Mouse (Mus musculus) forebrain, postnatal 0 days (tissue): Measurements from ENCODE around the gene Nkpd1. TPM values are rescaled to one million over a fixed set of nuclear protein-coding genes. Genes with fewer than 3 reads are reported as not detected.

Experiments
- ATAC-seq: fragments of 200-750 bp; cut with Nextera tagmentation; 2 replicates; pipeline ENCODE4 v1.8.0; 2017; ENCODE audit warnings: mild to moderate bottlenecking, moderate library complexity
- DNase-seq: peaks from one replicate; pipeline ENCODE4 v3.0.0-alpha.2; 2015
- H3K27ac ChIP-seq: fragments of 300-500 bp; sonication (generic); 2 replicates; pipeline ENCODE4 v1.5.1; 2014; ENCODE audit warnings: low read depth, mild to moderate bottlenecking, antibody characterized with exemption, low read length, moderate library complexity, mixed read lengths
- H3K27me3 ChIP-seq: fragments of 300-500 bp; sonication (generic); 2 replicates; pipeline ENCODE4 v1.6.1; 2014; ENCODE audit warnings: mild to moderate bottlenecking, low read length, mixed read lengths; ENCODE audit not compliant: insufficient read depth
- H3K36me3 ChIP-seq: fragments of 300-500 bp; sonication (generic); 2 replicates; pipeline ENCODE4 v1.6.1; 2014; ENCODE audit warnings: mild to moderate bottlenecking, moderate library complexity; ENCODE audit not compliant: insufficient read depth
- H3K4me1 ChIP-seq: fragments of 300-500 bp; sonication (generic); 2 replicates; pipeline ENCODE4 v1.6.1; 2014; ENCODE audit warnings: antibody characterized with exemption; ENCODE audit not compliant: insufficient read depth
- H3K4me2 ChIP-seq: fragments of 300-500 bp; sonication (generic); 2 replicates; pipeline ENCODE4 v1.6.1; 2014; ENCODE audit warnings: low read depth, mild to moderate bottlenecking, moderate library complexity
- H3K4me3 ChIP-seq: fragments of 300-500 bp; sonication (generic); 2 replicates; pipeline ENCODE4 v1.5.1; 2014; ENCODE audit warnings: low read depth, low read length, mixed read lengths
- H3K9ac ChIP-seq: fragments of 300-500 bp; sonication (generic); 2 replicates; pipeline ENCODE4 v1.6.1; 2014; ENCODE audit warnings: mild to moderate bottlenecking
- H3K9me3 ChIP-seq: fragments of 300-500 bp; sonication (generic); 2 replicates; pipeline ENCODE4 v1.6.1; 2016; ENCODE audit warnings: low read length
- CTCF ChIP-seq: sonication (generic); IDR thresholded peaks from 2 replicates; pipeline ENCODE4 v1.5.1; 2016; ENCODE audit warnings: antibody characterized with exemption, control low read depth, low read depth
- WGBS: fragments of 180-500 bp; shearing (Covaris S2); extraction: QIAGEN DNeasy Blood & Tissue Kit; methylation state at CpG from one replicate; pipeline ENCODE4 v1.1.7; 2014; 5-methylcytosine and 5-hydroxymethylcytosine counted together
- polyA plus RNA-seq: library from polyadenylated mRNA; unstranded; fragments of >200 nt; fragmentation: Nextera tagmentation; extraction: Ambion mirVana; gene quantifications from 2 replicates; pipeline ENCODE4 v1.2.1, GENCODE M21; 2015
- total RNA-seq: library from RNA; depleted of rRNA; stranded (reverse); fragments of >200 nt; gene quantifications from 2 replicates; pipeline ENCODE4 v1.2.3, GENCODE M21; 2014

The Nkpd1 gene
- total and polyA plus RNA-seq, 2 experiments from 2014 or later: 2.0 to 2.3 TPM

DNA sequence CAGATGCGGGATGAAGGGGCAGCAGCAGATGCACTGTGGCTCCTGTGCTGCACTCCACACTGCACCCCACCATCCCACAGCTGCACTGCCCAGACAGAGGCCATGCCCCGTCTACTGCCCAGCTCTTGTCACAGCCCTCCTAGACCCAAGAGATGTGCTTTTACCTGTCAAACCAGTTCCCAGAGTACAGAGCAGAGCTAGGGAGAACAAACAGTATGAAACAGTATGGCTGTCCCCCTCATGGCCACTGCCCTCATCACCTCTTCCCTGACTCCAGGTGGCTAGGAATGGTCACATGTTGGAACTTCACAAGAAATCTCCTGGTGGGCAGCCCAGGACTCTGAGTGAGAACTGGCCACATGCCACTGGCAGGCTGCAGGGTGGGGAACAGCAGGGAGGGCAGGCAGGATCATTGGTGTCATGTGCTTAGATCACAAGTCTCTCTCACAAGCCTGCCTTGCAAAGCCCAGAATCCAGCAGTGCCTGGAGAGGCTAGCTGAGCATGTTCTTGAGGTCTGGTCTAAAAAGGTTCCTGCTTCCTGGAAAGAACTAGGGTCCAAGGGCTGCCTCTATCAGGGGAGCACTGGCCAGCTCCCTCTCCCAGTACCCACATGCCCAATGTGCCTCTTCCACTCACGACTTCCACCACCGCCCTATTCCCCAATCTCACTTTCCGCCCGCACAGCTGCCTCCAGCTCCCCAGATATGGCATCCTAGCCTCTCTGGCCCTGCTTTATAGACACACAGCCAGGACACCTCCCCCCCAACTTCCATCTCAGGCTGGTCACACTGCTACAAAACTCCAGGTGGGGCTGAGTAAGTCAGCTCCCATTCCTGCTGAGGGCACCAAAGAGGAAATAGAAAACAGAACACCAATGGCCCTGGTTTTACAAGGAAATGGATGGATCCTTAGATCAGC is 40.6 kb downstream of the Nkpd1 start:
- Histone ChIP-seq H3K27me3 (no peaks in the 10 kb centered on the region), H3K9ac (no peak overlapping the region), H3K4me3 (no peak overlapping the region), H3K27ac (no peak overlapping the region), H3K36me3 (peaks cover 3% of the 10 kb centered on the region; the same call in 1 of the 2 replicates), H3K4me2 (no peak overlapping the region), H3K4me1 (peaks cover 26% of the 10 kb centered on the region; the same call in 1 of the 2 replicates), H3K9me3 (no peaks in the 10 kb centered on the region)
- ATAC-seq (no peak), DNase-seq (no peak)
- WGBS: 95% methylated on average over 6 of the region's 6 CpGs
- no peak for TF ChIP-seq CTCF

DNA sequence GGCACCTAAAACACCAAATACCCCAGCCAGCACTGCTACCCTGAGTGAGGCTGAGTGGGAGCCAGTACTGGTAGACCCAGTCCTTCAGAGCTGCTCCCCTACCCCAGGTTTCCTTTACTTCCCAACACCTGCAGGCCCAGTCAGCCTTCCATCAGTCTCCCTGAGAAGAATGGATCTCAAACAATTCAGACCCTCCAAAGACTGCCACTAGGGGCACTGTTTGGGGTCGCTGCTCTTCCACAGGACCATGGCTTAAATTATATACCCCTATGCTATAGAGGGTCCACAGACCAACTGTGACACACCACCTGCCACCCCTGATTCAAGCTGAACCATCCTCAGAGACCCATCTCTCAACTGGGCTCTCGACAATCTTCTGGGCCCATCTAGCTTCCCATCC is 41.3 kb downstream of the Nkpd1 start:
- no peak overlapping the region for H3K9ac ChIP-seq
- 0 out of 2 replicates have a peak overlapping the region, but pooled peaks have one; percentile 8 for H3K4me2 ChIP-seq
- H3K27ac ChIP-seq: no peak overlapping the region
- 38% methylated on average over 2 of the region's 2 CpGs for WGBS
- DNase-seq (no peak), ATAC-seq (no peak)
- H3K36me3 ChIP-seq: no peaks in the 10 kb centered on the region; the same call in 1 of the 2 replicates
- no peak overlapping the region for H3K4me3 ChIP-seq
- H3K4me1 ChIP-seq: peaks cover 26% of the 10 kb centered on the region; the same call in 1 of the 2 replicates
- H3K27me3 ChIP-seq: no peaks in the 10 kb centered on the region
- TF ChIP-seq CTCF: peak; percentile 62
- H3K9me3 ChIP-seq: no peaks in the 10 kb centered on the region

- Histone ChIP-seq H3K4me1 (peaks cover 26% of the 10 kb centered on the region; the same call in 1 of the 2 replicates), H3K36me3 (peaks cover 13% of the 10 kb centered on the region), H3K4me3 (peak overlapping the region; percentile 76), H3K27ac (peak overlapping the region; percentile 99), H3K4me2 (peak overlapping the region; percentile 91), H3K27me3 (no peaks in the 10 kb centered on the region), H3K9ac (peak overlapping the region; percentile 97), H3K9me3 (no peaks in the 10 kb centered on the region)
- no peak for TF ChIP-seq CTCF
- ATAC-seq: no peak
- DNase-seq: no peak
- WGBS: 14% methylated on average over 11 of the region's 11 CpGs
These were observed 43.0 kb downstream of the Nkpd1 start for GRCm38 (mm10) chr7:19560491-19561260.

GRCm38 (mm10) chr7:19561431-19561764 is 43.8 kb downstream of the Nkpd1 start:
- TF ChIP-seq CTCF: no peak
- under 1% methylated on average over 11 of the region's 11 CpGs for WGBS
- H3K9me3 ChIP-seq: no peaks in the 10 kb centered on the region
- peaks cover 13% of the 10 kb centered on the region for H3K36me3 ChIP-seq
- H3K27ac ChIP-seq: peak overlapping the region; percentile 99
- DNase-seq: no peak
- no peak for ATAC-seq
- H3K9ac ChIP-seq: peak overlapping the region; percentile 97
- no peaks in the 10 kb centered on the region for H3K27me3 ChIP-seq
- peak overlapping the region; percentile 91 for H3K4me2 ChIP-seq
- peaks cover 26% of the 10 kb centered on the region; the same call in 1 of the 2 replicates for H3K4me1 ChIP-seq
- peak overlapping the region; percentile 76 for H3K4me3 ChIP-seq

DNA sequence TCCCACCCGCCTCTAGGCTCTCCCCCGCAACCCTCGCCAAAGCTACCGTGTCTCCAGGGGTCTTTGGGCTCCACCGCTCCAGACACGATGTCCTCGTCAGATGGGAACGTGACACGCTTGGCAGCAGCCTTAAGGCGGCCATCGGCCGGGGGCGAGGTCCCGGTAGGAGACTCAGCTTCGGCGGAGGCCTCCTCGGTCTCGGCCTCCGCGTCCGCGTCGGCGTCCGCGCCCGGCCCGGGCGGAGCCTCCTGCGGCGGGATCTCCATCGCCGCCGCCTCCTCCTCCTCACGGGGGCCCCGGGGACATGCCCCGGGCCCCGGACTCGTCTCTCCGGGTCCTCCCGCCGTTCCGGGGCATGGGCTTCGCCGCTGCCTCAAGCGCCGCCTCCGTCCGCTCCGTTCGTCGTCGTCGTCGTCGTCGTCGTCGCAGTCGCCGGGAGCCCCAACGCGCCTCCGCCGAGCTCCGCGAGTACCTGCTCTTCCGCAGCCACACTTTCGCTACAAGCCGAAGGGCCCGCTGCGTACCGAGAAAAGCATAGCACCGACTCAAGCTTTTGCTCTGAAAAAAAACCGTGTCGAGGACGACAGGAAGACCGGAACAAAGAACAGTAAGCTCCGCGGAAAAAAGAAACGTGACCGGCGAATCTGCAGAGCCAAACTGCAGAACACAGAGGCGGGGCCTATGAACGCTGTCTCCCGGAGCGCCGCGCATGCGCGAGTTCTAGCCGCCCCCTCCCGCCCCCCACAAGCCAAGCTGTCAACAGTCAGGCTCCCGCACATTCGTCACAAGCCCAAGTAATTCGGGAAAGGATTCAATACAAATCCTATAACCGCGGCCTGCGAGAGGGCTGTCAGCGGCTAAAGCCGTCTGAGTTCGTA is 44.4 kb downstream of the Nkpd1 start:
- peak overlapping the region; percentile 76 for H3K4me3 ChIP-seq
- H3K9me3 ChIP-seq: no peaks in the 10 kb centered on the region
- no peak for TF ChIP-seq CTCF
- H3K36me3 ChIP-seq: peaks cover 17% of the 10 kb centered on the region
- ATAC-seq: peak; percentile 96
- DNase-seq: peak; percentile 98
- H3K4me1 ChIP-seq: peaks cover 26% of the 10 kb centered on the region; the same call in 1 of the 2 replicates
- peak overlapping the region; percentile 91 for H3K4me2 ChIP-seq
- H3K27me3 ChIP-seq: no peaks in the 10 kb centered on the region
- under 1% methylated on average over 100 of the region's 102 CpGs for WGBS
- H3K27ac ChIP-seq: peak overlapping the region; percentile 99
- peak overlapping the region; percentile 97 for H3K9ac ChIP-seq
